Mouse (Mus musculus): ENCODE data around the gene Crybg1.

GRCm38 (mm10) chr10:44164258-44164975 lies 15.8 kb upstream of the Crybg1 start:
- TF ChIP-seq CTCF (IDR thresholded peaks at IDR 0.05; ENCODE audit: extremely low read depth, insufficient read depth, insufficient read length, insufficient replicate concordance) (no peak), POLR2A (IDR thresholded peaks at IDR 0.05; ENCODE audit: low read depth, low read length) (no peak)

Data from spleen, adult 2 months (tissue).